Mouse (Mus musculus): ENCODE data around the gene Cfap221. TPM values are rescaled to one million over a fixed set of nuclear protein-coding genes. Genes with fewer than 3 reads are reported as not detected.

Gene Cfap221
- total RNA-seq (2021) = 0.24 TPM in 1 of 2 replicates, not detected in the other
- long read RNA-seq = 0 reads

DNA sequence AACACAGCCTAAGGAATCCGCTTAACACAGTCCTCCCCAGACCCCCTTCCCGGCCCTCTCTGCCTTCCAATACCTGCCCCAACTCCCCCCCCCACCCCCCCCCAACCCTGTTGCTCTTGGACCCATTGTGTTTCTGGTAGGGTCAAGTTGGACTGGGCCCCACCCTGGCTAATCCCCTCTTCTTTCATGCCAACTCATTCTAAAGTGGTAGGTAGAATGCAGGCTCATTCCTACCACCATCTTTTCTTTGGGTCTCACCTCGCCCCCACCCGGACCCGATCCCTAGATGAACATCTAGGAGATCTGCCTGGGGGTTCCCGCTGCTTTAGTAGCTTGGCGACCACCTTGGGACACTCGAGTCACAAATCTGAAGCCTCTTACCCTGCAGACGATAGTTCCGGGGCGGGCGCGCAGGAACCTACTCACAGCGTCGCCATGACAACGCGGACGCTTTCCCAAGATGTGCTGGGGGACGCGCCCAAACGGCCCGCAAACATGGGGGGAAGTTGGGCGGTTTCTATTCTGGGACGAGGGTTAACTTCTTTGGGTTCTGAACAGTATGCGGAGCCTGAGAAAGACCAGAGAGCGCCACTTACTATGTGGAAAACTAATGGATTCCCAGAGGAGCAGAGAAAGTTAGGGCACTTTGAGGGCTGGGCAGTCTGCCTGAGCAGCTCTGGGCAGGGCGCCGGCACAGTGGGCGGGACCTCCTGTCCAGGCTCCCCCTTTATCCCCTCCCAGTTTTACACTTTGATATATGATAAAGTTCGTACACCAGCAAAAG lies at the start of gene Cfap221:
TSS of gene Cfap221 (minus strand) at position 437 of the 784 bp plus-strand sequence.
- DNase-seq = peak; percentile 69

- DNase-seq = no peak
Measured at GRCm38 (mm10) chr1:120044584-120044983, 47.5 kb upstream of the Cfap221 start.

DNA sequence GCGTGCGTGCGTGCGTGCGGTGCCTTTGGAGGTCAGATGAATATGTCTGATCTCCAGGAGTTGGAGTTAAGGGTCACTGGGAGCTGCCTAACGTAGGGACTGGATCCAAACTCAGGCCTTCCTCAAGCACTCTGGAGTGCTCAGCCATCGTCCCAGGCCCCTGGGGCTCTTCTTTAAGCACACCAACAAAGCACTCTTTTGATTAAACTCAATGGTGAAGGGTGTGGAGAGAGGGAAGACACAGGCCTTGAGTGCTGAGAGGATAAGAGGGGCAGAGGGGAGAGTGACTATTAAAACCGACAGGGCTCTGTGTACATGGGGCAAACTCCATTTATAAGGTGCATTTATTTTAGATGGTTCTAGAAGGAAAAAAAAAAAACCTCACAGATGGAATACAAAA lies 45.4 kb upstream of the Cfap221 start:
- no peak for DNase-seq

GRCm38 (mm10) chr1:120038594-120038993 lies 41.6 kb upstream of the Cfap221 start:
- no peak for DNase-seq

DNA sequence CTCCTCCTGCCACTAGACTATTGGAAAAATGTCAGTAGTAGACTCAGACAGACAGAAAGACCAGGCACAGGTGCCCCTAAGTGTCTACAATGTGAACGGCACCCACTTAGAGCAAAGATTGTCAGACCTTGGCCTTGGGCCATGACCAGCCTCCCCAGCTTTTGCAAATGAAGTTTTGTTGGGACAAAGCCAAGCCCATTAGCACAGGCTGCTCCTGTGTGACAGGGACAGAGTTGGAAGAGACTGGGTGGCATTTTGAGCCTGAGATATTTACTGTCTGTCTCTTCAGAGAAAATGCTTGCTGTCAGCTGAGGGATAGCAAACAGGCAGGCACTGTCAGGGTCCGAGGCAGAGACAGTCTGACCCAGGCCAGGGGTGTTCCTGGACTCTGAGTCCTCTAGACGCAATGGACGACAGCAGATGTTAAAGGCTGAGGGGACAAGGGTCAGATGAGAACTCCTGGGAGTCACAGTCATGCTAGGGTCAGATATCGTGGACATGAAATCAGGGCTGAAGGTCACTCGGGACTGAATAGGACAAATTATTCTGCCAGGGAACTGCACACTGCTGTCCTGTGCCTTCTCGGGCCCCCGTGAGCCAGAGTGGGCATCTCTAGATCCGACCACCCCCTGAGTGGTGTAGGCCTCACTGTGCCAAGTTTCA lies 40.1 kb upstream of the Cfap221 start:
- DNase-seq = peak; percentile 43

- DNase-seq = no peak
Measured at GRCm38 (mm10) chr1:120035456-120036034, 38.5 kb upstream of the Cfap221 start.

- no peak for DNase-seq
Measured at GRCm38 (mm10) chr1:120034793-120035192, 37.8 kb upstream of the Cfap221 start.

DNA sequence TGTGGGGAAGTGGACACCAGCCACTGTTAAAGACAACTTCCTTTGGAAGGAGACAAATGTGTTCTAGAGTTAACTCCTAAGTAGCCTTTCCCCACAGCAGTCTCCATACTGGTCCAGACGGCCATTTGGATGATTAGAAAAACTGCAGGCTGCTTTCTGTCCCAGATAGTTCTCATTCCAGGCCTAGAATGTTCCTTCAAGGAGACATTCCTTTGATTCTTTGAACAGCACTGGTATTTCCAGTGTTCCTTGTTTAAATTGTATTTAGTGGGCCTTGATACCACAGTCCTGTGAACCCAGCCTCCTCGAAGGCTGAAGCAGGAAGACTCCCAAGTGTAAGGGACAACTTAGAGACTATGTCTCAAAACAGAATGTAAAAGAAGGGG lies 36.4 kb upstream of the Cfap221 start:
- DNase-seq = no peak

GRCm38 (mm10) chr1:120032804-120033468 lies 35.9 kb upstream of the Cfap221 start:
- peak; percentile 87 for DNase-seq

DNA sequence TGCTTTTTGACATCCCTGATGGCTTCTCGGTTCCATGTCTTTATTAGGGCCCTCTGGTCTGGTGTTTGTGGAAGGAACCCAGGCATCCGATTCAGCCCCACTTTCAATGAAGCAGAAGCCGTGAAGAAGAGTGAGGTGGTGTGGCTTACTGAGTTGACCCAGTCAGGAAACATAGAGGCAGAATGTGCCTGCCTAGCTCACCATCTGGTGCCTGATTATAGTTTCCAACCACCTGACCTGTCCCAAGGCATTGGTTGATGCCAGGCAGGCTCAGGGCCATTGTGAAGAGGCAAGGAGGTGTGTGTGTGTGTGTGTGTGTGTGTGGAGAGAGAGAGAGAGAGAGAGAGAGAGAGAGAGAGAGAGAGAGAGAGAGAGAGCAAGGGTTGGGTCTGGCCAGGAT lies 33.4 kb upstream of the Cfap221 start:
- DNase-seq = no peak

GRCm38 (mm10) chr1:120027693-120028092 lies 30.7 kb upstream of the Cfap221 start:
- no peak for DNase-seq

DNA sequence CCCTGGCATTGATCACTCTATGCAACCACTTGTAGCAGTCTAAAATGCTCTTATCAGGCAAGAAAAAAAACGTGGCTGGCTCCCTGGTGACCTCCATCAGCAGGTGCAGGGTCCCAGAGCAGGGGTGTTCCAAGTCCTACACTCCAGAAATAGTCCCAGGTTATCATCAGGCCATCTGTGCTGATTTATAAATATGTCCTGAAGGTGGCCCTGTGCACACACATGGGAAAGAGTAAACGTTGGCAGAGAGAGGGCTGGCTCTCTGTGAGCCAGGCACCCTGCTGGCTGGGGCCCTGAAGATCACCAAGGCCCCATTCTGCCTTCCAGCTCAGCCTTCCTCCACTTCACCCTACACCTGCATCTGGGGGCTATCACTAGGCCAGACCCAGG lies 28.0 kb upstream of the Cfap221 start:
- DNase-seq = no peak

GRCm38 (mm10) chr1:120024331-120025049 lies 27.5 kb upstream of the Cfap221 start:
- DNase-seq = no peak

GRCm38 (mm10) chr1:120021951-120022350 lies 24.9 kb upstream of the Cfap221 start:
- DNase-seq = no peak

- DNase-seq = no peak
Measured at GRCm38 (mm10) chr1:120020322-120020897, 23.4 kb upstream of the Cfap221 start.

GRCm38 (mm10) chr1:120019428-120019827 lies 22.4 kb upstream of the Cfap221 start:
- no peak for DNase-seq

DNA sequence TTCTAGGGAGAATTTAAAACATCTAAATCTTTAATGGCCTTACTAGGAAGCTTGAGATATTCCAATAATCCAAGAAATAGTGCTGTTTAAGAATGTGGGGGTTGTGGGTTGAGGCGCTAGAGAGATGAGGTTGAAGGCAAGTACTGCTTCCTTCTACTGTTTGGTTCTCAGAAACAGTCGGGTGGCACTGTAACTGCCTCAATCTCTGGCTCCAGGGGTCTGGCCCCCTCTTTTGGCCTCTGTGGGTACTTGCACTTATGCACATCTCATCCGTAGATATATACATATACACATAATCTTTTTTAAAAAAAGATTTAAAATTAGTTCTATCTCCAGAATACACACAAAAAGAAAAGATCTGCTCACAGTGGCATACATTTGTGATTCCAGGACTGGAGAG lies 21.9 kb upstream of the Cfap221 start:
- DNase-seq = no peak

- no peak for DNase-seq
Measured at GRCm38 (mm10) chr1:120016240-120016639, 19.2 kb upstream of the Cfap221 start.

- DNase-seq = peak; percentile 82
Measured at GRCm38 (mm10) chr1:120013111-120013510, 16.1 kb upstream of the Cfap221 start.

GRCm38 (mm10) chr1:120012638-120013037 lies 15.6 kb upstream of the Cfap221 start:
- no peak for DNase-seq

DNA sequence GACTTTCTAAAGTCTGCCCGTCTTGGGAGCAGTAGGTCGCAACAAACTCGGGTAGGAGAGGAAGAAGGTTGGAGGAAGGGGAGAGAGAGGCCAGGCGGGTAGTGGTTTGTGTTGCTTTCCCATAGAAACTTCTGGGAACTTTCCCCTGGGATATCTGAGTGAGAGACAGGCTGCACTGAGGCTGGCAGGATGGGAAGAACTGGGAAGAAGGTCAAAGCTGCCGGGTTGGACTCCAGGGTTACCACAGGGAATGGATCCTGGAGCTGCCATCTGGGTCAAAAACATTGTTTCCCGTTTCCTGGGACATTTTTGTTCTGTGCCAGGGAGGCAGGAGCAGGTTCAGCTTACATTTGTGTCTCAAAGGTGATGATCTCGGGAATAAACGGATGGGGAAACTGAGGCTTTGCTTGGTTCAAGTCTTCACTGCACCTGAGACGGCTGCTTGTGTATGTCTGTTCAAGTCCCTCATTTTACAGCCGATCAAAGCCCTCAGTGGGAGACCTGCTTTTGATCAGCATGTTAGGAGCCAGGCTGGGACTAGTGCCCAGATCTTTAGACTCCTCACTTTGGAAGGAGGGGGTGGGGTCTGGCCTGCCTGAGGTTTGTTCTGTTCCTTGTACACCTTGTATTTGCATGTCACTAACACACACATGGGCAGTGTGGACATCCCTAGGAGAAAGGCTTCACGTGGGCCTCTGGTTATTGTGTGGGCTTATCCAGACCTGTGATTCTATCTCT lies 11.0 kb upstream of the Cfap221 start:
- no peak for DNase-seq
